21 mouse cellular contexts compared by ENCODE assay signal in the genomic region with DNA sequence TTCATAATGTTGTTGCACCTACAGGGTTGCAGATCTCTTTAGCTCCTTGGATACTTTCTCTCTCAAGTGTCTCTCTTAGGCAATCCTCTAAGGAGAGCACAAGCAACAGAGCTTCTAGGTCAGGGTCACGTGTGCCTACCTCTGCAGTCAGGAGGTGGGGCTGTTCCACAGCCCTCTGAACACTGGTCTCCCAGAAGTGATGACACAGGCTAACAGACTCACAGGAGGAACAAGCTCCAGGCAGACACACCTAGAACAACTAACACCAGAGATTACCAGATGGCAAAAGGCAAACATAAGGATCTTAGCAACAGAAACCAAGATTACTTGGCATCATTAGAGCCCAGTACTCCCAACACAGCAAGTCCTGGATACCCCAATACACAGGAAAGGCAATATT. TPM values are rescaled to one million over a fixed set of nuclear protein-coding genes. Genes with fewer than 3 reads are reported as not detected.
"Had no signal": no experiment of that assay in that cellular context is flagged by ENCODE, and none has a peak within 500 bp of the region (broad histone marks: within the 10 kb centered on the region; RNA-seq: fewer than 3 reads in every experiment).

No protein-coding gene starts in this region.

- DNase-seq: left cerebral cortex, postnatal 4 days; lung, adult 18-20 months; right cerebral cortex, adult 18-20 months; right cerebral cortex, postnatal 14 days; right cerebral cortex, postnatal 4 days; thymus, adult 2 months; thymus, postnatal 14 days; thymus, postnatal 4 days had no signal

- H3K9me3 ChIP-seq: intestine, embryonic 15.5 days; limb, embryonic 12.5 days; limb, embryonic 15.5 days; midbrain, embryonic 12.5 days; midbrain, embryonic 15.5 days; neural tube, embryonic 12.5 days; neural tube, embryonic 15.5 days had no signal

- H3K36me3 ChIP-seq: intestine, embryonic 15.5 days; limb, embryonic 12.5 days; limb, embryonic 15.5 days; midbrain, embryonic 12.5 days; midbrain, embryonic 15.5 days; neural tube, embryonic 12.5 days; neural tube, embryonic 15.5 days had no signal

- ATAC-seq: hindbrain, embryonic 16.5 days; intestine, embryonic 15.5 days; midbrain, embryonic 15.5 days had no signal

- H3K4me1 ChIP-seq: intestine, embryonic 15.5 days; limb, embryonic 12.5 days; limb, embryonic 15.5 days; midbrain, embryonic 12.5 days; midbrain, embryonic 15.5 days; neural tube, embryonic 12.5 days; neural tube, embryonic 15.5 days had no signal

- H3K4me3 ChIP-seq: intestine, embryonic 15.5 days; limb, embryonic 12.5 days; limb, embryonic 15.5 days; midbrain, embryonic 12.5 days; midbrain, embryonic 15.5 days; neural tube, embryonic 12.5 days; neural tube, embryonic 15.5 days had no signal

- H3K27ac ChIP-seq: intestine, embryonic 15.5 days; limb, embryonic 12.5 days; limb, embryonic 15.5 days; liver, embryonic 14.5 days; macrophage; midbrain, embryonic 12.5 days; midbrain, embryonic 15.5 days; neural tube, embryonic 12.5 days; neural tube, embryonic 15.5 days; stomach, postnatal 0 days had no signal

- H3K9ac ChIP-seq: intestine, embryonic 15.5 days; limb, embryonic 12.5 days; limb, embryonic 15.5 days; liver, embryonic 14.5 days; midbrain, embryonic 12.5 days; midbrain, embryonic 15.5 days; neural tube, embryonic 12.5 days; neural tube, embryonic 15.5 days had no signal

- H3K4me2 ChIP-seq: intestine, embryonic 15.5 days; limb, embryonic 12.5 days; limb, embryonic 15.5 days; midbrain, embryonic 12.5 days; midbrain, embryonic 15.5 days; neural tube, embryonic 12.5 days; neural tube, embryonic 15.5 days had no signal

- H3K27me3 ChIP-seq: intestine, embryonic 15.5 days; limb, embryonic 12.5 days; limb, embryonic 15.5 days; midbrain, embryonic 12.5 days; midbrain, embryonic 15.5 days; neural tube, embryonic 12.5 days; neural tube, embryonic 15.5 days had no signal

RNA-seq across cellular contexts. Expression of gene Slco1a4, which starts 26.6 kb away (rescaled TPM):
- polyA plus RNA-seq: intestine, embryonic 15.5 days; limb, embryonic 12.5 days; liver, embryonic 14.5 days; lung, embryonic 16.5 days; macrophage; midbrain, embryonic 12.5 days; stomach, embryonic 14.5 days; thymus, adult 2 months had no signal
